Mouse (Mus musculus): Measurements from ENCODE around the gene Arhgap17.
A peak's percentile ranks its signal among the peaks of the same experiment; 100 is the strongest.

Arhgap17 gene

DNA sequence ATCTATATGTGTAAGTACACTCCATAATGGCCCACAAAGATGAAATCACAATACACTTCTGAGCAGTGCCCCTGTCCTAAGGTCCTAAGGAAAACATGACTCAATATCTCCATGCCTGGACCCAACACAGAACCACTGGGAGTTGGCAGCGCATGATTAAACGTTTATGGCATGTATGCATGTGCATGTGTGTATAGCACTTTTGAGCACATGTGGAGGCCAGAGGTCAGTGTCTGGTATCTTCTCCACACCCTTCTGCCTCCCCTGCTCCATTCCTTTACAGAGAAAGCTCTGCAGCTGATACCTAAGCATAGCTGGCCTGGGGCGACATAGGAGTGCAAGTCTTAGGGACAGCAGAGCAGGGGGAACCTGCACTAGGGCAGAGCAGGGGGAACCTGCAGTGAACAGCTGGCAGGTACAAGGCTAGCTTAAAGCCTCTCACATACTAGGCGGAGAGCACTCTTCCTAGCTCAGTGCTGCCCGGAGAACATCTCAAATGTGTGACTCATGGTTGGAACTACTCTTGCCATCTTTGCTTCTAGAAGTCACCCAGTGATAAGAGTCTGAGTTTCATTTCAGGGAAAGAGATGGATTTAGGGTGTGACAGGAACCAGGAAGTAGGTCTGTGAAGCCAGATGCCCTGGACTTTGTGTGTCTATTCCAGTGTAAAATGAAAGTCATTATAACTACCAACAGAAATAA, 25.5 kb downstream of the Arhgap17 start:
- no peak for DNase-seq (ENCODE audit: low spot score)

DNA sequence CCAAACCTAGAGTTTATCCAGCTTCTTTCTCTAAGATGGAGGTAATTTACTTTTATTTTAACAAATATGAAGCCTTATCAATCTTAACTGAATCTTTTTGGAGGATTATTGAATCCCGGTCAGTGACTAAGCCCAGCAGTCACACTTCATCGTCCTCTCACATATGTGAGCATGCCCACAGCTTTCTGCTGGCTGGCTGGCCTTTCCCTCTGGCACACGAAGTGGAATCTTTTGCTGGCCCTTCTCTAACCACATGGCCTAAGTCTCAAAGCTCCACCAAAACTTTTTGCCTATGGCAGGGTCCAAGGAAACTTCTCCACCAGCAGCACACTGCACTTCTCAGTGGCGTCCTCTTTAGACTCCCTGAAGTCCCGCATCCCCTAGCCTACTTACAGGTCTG, 27.8 kb downstream of the Arhgap17 start:
- DNase-seq (ENCODE audit: low spot score), result no peak

DNA sequence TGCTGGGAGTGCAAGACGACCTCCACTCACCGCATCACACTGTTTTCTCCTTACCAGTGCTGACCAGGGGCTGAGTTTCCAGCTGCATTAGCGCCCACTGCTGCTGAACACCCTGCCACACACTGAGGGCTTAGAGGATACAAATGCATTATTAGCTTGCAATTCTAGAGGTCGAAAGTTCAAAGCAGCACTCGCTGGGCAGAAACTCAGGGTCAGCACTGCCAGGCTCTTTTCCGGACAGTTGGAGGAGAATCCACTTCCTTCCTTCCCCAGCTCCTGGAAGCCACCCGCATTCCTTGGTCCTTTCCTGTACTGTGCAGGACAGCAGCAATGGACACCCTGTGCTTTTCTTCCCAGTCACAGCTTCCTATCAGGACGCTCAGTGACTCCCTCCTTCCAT, 31.4 kb downstream of the Arhgap17 start:
- no peak for DNase-seq (ENCODE audit: low spot score)

DNA sequence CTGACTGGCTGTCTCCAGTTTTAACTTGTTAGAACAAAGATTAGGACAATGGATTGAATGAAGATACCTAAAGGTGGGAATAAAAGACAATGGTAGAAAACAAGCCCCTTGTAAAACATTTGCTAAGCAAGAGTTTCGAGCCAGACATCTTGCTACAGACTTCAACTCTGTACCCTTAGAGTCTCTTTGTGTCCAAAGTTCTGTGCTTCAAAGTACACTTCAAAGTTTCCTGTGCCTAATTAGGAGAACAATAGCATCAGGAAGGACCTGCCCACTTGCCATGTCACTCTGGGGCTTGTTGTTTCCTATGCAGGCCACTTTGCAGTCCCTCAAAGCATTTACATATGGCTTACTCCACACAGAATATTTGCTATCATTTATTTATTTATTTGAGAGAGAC, 33.4 kb downstream of the Arhgap17 start:
- no peak for DNase-seq (ENCODE audit: low spot score)

DNA sequence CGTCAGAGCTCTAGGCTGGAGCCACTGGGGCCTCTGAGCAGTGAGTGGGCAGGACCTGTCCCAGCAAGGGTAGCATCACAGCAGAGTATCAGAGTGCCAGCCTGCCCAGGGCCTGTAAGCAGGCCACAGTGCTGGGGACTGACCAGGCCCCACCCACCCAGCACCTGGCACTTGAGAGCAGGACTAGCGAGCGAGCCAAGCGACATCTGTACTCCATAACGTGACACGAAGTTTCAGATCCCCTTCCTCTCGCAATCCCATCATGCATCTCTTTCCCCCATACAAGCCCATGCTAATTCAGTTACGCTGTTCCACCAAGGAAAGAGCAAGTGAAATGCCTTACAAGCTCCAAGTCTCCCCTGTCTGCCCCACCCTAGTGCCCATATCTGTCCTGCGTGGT, 39.2 kb downstream of the Arhgap17 start:
- no peak for DNase-seq (ENCODE audit: low spot score)

DNA sequence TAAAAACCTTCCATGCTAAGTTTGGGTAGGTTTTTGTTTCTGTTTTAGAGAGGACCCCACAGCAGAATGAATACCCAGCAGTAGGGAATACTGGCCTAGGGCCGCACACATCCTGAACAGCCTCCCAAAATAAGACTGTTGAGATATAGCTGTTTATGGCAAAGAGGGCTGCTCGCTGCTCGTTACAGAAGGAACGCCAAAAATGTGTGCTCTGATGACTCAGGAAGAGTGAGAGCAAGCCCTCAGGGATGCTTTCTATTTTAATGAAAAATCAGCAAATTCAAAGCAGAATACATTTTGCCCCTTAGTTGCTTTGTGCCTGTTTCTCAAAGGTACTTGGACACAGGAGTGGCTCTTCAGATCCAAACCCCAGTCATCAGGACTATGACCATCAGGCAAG, 41.8 kb downstream of the Arhgap17 start:
- DNase-seq (ENCODE audit: low spot score), result no peak

DNA sequence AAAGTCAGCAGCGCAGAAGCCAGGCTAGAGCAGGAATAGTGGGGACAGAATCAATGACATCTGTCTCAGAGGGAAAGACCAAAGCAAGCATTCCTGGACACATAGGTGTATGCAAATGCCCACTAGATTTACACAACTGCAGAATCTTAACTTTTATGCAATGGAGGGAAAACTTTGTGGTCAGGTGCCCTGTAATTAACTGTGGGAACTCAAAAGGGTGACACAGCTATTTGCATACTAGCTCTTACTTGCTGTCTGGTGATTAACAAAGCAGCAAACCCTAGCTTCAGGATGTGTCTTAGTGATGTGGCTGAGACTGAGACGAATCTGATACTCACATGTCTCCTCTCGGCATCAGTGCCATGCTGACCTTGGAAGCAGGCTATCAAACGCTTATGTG, 42.8 kb downstream of the Arhgap17 start:
- DNase-seq (ENCODE audit: low spot score), result no peak

DNA sequence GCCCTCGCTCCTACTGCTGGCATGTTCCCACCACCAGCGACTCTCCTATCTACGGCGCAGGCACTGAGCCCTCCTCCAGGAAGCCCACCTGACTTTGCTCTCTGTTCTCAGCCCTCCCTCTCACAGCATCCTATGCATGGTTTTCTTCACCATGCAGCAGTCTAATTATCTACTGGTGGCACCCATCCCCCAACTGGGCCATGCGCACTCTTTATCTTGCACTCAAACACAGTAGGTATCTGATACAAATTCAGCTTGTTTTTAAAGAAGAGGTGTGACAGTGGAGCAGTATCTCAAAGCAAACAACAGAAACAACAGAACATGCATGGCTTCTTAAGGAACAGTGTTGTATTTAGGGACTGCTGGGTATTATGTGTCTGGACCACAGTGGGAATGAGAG, 43.7 kb downstream of the Arhgap17 start:
- DNase-seq (ENCODE audit: low spot score), result peak; percentile 19

DNA sequence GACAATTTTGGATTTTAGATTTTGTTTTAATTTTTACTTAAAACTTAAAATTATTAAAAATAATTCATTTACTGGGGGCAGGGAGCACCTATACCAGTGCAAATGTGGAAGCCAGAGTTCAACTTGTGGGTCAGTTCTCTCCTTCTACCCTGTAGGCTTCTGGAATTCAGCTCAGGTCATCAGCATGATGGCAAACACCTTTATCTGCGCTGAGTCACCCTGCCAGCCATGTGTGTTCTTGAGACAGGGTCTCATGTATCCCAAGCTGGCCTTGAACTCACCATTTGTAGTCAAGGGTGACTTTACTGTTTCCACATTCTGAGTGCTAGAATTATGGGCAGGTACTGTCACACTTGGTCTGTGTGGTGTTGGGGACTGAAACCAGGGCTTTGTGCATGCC, 45.6 kb downstream of the Arhgap17 start:
- DNase-seq (ENCODE audit: low spot score), result no peak

DNA sequence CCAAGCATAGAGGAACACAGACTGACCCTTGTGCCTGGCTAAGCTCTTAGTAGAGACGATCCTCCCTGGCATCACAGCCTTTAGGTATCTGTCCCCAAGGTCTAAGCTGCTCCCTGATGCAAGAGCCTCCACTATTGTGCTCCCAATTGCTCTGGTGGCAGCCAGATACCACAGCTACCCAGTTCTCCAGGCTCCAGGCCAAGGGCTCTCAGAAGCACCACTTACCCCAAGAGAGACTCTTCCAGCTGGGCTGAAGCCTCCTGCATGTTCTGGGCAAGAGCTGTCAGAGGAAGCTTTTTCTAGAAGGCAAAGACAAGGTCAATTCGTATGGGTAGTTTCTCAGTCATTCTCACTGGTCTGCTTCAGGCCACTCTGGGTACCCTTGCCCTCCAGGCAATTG, 46.3 kb downstream of the Arhgap17 start:
- no peak for DNase-seq (ENCODE audit: low spot score)

DNA sequence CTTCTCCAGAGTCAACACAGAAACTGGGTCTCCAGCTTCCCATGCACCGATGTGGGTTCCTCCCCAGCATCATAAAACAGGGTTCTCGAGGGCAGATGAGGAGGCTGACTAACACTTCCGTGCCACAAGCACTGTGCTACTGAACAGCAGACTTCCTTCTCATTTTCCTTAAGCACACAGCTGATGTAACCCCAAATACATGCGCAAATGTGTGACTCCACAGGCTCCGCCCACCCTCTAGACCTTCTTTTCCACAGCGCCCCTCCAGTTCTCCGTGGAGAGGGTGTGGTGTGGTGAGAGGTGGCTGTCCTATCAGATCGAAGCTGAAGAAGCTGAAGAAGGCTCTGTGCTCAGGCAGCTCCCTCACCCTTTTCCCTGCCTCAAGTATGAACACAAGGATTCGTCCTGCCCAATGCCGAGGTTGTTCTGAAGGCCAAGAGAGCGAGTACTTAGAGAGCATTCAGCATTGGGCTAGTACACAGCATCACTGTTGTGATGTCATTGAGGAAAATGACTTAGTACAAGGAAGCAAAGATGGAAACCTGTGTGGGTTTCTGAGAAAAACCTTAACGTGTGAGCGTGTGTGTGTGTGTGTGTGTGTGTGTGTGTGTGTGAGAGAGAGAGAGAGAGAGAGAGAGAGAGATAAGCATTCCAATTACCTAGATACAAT, 47.1 kb downstream of the Arhgap17 start:
- DNase-seq (ENCODE audit: low spot score), result peak; percentile 40

DNA sequence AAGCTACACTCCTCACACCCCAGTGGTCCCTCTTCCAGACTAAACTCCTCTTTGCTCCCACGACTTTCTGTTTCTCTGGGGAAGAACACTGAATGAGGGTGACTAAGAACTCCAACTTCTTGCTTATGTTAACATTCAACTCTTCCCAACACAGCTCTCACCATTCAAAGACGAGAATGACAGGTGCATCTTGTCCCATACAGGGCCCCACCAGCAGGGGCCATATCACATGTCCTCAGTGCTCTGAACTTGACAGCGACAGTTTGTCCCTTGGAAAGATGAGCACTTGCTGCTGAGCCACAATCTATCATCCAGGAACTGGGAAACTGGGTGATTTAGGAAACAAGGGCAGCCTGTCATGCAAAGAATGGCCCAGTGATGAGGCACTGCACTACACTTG, 57.0 kb downstream of the Arhgap17 start:
- DNase-seq (ENCODE audit: low spot score), result no peak

DNA sequence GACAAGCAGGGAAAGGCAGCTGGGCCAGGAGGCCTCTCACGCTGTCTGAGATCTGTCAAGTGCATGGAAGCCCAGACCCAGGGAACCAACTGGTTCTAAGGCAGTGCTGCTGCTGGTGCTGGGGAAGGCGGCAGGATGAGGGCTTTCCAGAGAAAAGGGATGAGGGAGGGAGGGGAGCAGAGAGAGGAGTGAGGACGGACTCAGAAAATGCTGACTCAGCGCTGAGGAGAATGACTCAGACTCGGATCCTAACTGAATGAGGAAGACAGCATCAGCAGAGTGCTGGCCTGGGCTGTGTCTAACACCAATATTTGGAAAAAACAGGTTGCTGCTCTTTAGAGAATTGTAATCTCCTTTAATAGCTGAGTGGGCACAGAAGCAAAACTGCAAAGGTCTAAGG, 57.9 kb downstream of the Arhgap17 start:
- DNase-seq (ENCODE audit: low spot score), result no peak

DNA sequence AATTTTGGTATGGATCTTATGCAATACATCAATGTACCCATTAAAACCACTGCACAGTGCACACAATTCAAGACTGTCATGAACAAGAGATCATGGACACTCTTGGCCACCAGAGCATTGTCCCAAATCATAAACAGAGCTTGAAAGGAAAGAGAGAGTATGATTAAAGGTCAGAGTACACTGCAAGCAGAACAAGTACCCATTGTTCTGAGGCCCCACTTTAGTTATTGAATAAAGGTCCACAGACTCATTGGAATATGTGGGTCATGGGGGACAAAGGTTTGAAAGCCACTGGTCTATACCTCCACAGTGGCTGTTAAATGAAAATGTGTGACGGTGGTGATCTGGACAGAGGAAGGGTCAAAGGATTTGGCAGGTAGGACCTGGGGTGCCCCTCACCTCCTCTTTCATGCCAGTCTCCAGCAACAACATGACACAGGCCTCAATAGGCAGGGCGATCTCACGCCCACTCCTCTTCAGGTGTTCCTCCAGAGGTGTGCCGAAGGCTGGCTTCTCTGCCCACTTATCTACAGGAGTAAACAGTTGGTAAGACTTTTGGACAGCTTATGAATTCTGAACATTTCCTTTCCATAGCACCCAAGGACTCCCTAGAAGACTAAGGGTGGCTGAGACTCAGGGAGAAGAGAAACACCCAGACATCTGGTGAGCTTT, 61.7 kb downstream of the Arhgap17 start:
- no peak for DNase-seq (ENCODE audit: low spot score)

DNA sequence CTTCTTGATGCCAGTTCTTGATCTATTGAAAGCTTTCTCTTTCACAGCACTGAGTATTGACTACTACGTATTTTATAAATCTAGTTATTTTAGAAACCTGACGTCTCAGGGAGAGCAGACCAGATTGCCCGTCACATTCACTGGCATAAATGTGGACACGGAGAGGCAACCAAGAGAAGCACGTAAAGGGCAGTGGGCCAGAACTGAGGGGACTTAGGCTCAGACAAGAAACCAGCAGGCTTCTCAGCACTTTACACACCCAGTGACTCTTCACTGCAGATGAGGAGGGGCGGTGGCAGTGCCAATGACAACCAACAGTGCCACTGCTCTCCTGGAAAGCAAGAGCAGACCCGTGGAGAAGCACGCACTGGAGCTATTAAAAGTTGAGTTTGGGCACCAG, 62.5 kb downstream of the Arhgap17 start:
- no peak for DNase-seq (ENCODE audit: low spot score)

DNA sequence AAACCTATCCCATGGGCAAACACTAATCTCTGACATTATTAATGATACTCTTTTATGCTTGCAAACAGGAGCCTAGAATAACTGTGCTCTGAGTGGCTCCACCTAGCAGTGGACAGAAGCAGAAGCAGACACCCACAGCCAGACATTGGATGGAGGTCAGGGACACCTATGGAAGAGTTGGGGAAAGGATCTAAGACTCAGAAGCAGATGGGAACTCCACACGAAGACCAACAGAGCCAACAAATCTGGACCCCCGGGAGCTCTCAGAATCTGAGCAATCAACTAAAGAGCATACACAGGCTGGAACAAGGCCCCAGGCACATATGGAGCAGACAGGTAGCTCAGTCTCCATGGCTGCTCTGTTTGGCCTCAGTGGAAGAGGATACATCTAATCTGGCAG, 64.3 kb downstream of the Arhgap17 start:
- no peak for DNase-seq (ENCODE audit: low spot score)

DNA sequence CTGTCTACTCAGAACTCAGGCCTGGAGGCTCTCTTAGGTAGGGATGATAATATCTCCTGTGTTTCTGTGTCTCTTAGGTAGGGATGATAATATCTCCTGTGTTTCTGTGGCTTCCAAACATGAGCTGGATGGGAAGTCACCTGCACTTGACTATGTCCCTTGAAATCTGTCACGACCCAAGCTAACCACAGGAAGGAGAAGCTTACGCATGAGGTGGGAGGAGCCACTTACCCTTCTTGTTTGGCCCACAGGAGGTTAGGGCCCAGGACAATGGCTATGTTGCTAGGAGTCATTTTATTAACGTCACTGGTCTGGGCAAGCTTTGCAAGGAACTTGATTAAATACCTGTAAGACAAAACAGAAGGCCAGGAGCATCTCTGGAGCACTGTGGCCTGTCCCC, 69.5 kb downstream of the Arhgap17 start:
- no peak for DNase-seq (ENCODE audit: low spot score)

DNA sequence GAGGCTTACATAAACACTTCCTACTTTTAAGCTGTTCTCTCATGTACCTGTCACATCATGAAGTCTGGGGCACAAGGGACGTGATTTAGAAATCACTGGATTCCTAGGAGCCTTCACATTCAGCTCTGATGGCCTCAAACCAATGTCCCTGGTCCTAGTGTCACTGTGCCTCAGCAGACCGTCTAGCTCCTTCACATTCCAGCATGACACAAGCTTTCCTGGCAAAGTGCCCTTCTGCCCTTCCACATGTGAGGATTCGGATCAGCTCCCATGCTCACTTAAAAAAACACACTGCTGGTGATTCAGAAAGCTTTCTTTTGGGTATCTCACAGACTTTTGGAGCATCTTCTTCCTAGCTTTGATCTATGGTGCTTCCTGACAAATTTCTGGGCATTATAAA, 71.5 kb downstream of the Arhgap17 start:
- DNase-seq (ENCODE audit: low spot score), result no peak

DNA sequence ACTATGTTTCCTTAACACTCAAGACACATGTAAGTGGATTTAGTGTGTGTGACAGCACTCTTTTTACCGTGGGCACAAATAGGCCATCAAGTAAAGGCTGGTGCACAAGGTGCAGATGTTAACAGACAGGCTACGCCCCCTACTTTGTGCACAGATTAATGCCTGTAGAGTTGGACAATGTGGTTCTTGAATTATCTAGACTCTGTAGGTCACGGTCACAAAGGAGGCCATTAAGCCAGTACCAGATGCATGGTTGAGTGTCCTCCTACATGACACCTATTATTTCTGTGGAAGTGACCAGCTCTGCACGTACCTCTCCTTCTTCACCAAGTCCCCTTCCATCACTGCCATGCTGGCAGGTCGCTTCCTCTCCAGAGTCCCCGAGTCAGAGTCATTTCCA, 73.6 kb downstream of the Arhgap17 start:
- no peak for DNase-seq (ENCODE audit: low spot score)

DNA sequence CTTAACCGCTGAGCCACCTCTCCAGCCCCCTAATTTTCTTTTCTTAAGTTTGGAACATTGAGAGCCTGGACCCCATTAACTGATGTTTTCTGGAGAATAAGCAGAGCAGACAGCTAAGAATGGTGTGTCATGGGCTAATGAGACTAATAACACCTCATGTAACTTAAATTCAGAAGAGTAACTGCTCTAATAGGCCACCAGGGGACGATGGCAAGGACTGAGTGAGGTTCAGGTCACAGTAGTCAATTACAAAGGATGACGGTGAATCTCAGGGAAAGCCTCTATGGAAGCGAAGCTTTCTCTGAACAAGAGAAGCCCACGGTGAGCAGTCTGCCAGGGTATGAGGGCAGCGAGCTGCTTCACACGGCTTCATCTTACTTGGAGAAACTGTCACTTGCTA, 74.3 kb downstream of the Arhgap17 start:
- no peak for DNase-seq (ENCODE audit: low spot score)

DNA sequence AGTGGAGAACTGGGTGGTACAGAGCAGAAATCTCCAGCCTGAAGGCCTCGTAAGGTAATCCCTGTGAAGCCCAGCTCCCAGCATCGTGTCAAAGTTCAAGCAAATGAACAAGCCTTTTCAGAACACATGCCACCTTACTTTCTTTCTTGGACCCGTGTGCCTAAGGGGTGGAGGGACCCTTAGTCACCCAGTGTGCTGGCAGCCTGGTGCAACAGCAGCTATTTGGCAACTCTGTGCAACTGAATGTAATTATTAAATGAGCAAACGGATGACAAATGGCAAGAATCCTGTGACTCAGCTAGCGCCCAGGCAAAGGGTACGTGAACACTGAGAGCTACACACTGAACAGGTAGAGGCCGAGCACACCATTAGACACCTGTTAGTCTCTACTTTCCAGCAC, 75.8 kb downstream of the Arhgap17 start:
- no peak for DNase-seq (ENCODE audit: low spot score)

DNA sequence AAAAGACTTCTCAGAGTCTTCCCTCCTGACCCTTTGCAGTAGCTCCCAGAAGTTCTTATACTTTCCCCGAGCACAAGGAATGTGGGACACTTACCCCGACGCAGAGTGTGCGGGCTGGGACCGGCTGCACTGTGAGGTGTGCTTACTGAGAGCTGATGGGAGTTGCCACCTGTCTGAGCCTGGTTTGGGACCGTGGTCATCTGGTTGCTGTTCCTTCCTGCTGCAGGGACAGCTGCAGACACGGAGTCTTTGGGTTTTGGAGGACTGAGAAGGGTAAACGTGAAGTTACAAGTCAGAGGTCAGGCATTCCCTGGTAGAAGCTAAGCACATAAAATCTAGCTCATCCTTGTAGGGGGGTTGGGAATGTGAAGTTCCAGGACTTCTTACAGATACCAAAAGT, 77.8 kb downstream of the Arhgap17 start:
- DNase-seq (ENCODE audit: low spot score), result no peak

DNA sequence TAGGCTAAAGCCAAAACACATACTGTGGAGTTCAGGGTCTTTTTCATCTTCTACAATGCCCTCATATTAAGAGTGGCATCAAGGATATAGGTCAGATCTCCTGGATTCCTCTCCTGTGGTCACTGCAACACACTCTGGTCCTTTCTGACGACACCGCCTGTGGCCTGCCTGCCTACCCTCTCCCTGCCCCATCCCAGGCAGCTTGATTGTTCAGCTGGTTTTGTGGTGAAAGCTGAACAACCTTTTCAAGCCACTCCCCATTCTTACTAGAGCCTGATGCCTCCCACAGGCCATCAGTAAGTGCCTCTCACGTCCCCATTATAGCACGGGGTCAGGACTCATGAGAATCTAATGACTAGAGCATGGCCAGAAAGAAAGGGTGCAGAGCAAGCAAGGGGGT, 80.5 kb downstream of the Arhgap17 start:
- DNase-seq (ENCODE audit: low spot score), result no peak

DNA sequence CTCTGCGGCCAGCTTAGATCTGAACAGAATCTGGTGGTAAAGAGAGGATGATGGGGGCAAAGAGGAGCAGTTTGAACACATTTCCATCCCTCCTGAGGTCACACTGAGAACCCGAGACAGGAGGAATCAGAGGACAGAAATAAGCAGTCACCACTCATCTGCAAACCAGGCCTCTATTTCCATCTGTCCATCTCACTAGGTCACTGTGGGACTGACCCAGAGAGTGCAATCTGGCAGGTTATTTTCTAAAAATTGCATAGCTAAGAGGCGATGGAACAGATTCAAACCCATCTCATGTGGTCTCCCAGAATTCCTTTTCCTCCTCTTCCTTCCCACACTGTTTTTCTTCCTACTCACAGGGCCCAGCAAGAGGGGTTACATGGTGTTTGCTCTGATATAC, 81.8 kb downstream of the Arhgap17 start:
- no peak for DNase-seq (ENCODE audit: low spot score)

All from c-Kit-positive CD71-positive TER-119-positive erythroid progenitor cells, embryonic 14.5 days (primary cell).